Mouse (Mus musculus): ENCODE measurements around the gene Eras. TPM values are rescaled to one million over a fixed set of nuclear protein-coding genes. Genes with fewer than 3 reads are reported as not detected.

Eras gene
- polyA plus RNA-seq, 1 experiment from 2014 or later: not detected

- Histone ChIP-seq H3K9me3 (replicated peaks; ENCODE audit: low read length) (no peaks in the 10 kb centered on the region), H3K27me3 (ENCODE audit: insufficient read depth, low read length) (no peaks in the 10 kb centered on the region), H3K4me2 (ENCODE audit: low read length) (peak within 1 kb of the TSS; percentile 84), H3K27ac (no peak within 1 kb of the TSS), H3K9ac (ENCODE audit: low read depth, low read length) (peak within 1 kb of the TSS; percentile 42; the same call in 1 of the 2 replicates), H3K4me1 (replicated peaks; ENCODE audit: insufficient read depth, low read length) (no peaks in the 10 kb centered on the region), H3K36me3 (ENCODE audit: insufficient read depth, low read length) (0 out of 2 replicates have a peak, but pooled peaks cover 5% of the 10 kb centered on the region), H3K4me3 (replicated peaks; ENCODE audit: low read depth, low read length) (peak within 1 kb of the TSS; percentile 45)
- DNase-seq (ENCODE audit: low spot score) (peak; percentile 80), ATAC-seq (replicated peaks; ENCODE audit: low FRiP score, low read depth) (peak; percentile 92)
- no peak for TF ChIP-seq CTCF (IDR thresholded peaks at IDR 0.05; ENCODE audit: low read depth)
- WGBS: 32% methylated on average over 27 of the region's 38 CpGs
These were observed 50.4 kb downstream of the Eras start, which contains the start of gene Pim2 for GRCm38 (mm10) chrX:7878007-7878419. Pim2 (plus strand) TSS chrX:7878262.

Other genes with a start within 250 kb of the Eras start
- gene Magix, start 247.4 kb downstream of the Eras start, polyA plus RNA-seq (2015; fragmentation: Nextera tagmentation; extraction: Ambion mirVana): 1.5 and 2.3 TPM in 2 replicates
- 32.7 and 36.2 TPM in 2 replicates for gene Gpkow, start 231.5 kb downstream of the Eras start, polyA plus RNA-seq (2015; fragmentation: Nextera tagmentation; extraction: Ambion mirVana)
- 39.6 and 40.6 TPM in 2 replicates for gene Wdr45, start 214.3 kb downstream of the Eras start, polyA plus RNA-seq (2015; fragmentation: Nextera tagmentation; extraction: Ambion mirVana)
- 0.30 TPM in 1 of 2 replicates, not detected in the other for gene Gm45208, start 206.4 kb downstream of the Eras start, polyA plus RNA-seq (2015; fragmentation: Nextera tagmentation; extraction: Ambion mirVana)
- 40.9 and 41.6 TPM in 2 replicates for gene Praf2, start 200.2 kb downstream of the Eras start, polyA plus RNA-seq (2015; fragmentation: Nextera tagmentation; extraction: Ambion mirVana)
- 16.8 and 17.4 TPM in 2 replicates for gene Ccdc120, start 177.7 kb downstream of the Eras start, polyA plus RNA-seq (2015; fragmentation: Nextera tagmentation; extraction: Ambion mirVana)
- gene Tfe3, start 166.0 kb downstream of the Eras start, polyA plus RNA-seq (2015; fragmentation: Nextera tagmentation; extraction: Ambion mirVana): 22.9 and 24.1 TPM in 2 replicates
- 29.6 and 30.1 TPM in 2 replicates for gene Gripap1, start 138.8 kb downstream of the Eras start, polyA plus RNA-seq (2015; fragmentation: Nextera tagmentation; extraction: Ambion mirVana)
- gene Kcnd1, start 106.3 kb downstream of the Eras start, polyA plus RNA-seq (2015; fragmentation: Nextera tagmentation; extraction: Ambion mirVana): 0.68 and 0.83 TPM in 2 replicates
- gene Otud5, start 87.2 kb downstream of the Eras start, polyA plus RNA-seq (2015; fragmentation: Nextera tagmentation; extraction: Ambion mirVana): 31.8 and 36.8 TPM in 2 replicates
- 6.2 and 7.8 TPM in 2 replicates for gene Pim2, start 50.3 kb downstream of the Eras start, polyA plus RNA-seq (2015; fragmentation: Nextera tagmentation; extraction: Ambion mirVana)
- 25.9 and 32.5 TPM in 2 replicates for gene Slc35a2, start 44.6 kb downstream of the Eras start, polyA plus RNA-seq (2015; fragmentation: Nextera tagmentation; extraction: Ambion mirVana)
- 99.7 and 108 TPM in 2 replicates for gene Pqbp1, start 29.3 kb downstream of the Eras start, polyA plus RNA-seq (2015; fragmentation: Nextera tagmentation; extraction: Ambion mirVana)
- 140 and 145 TPM in 2 replicates for gene Timm17b, start 29.2 kb downstream of the Eras start, polyA plus RNA-seq (2015; fragmentation: Nextera tagmentation; extraction: Ambion mirVana)
- not detected in 2 replicates for gene Gm10491, start 20.8 kb downstream of the Eras start, polyA plus RNA-seq (2015; fragmentation: Nextera tagmentation; extraction: Ambion mirVana)
- not detected in 2 replicates for gene Gm10490, start 19.1 kb downstream of the Eras start, polyA plus RNA-seq (2015; fragmentation: Nextera tagmentation; extraction: Ambion mirVana)
- gene Pcsk1n, start 8.8 kb downstream of the Eras start, polyA plus RNA-seq (2015; fragmentation: Nextera tagmentation; extraction: Ambion mirVana): 0.41 and 0.59 TPM in 2 replicates
- 39.4 and 44.4 TPM in 2 replicates for gene Hdac6, start 19.3 kb upstream of the Eras start, polyA plus RNA-seq (2015; fragmentation: Nextera tagmentation; extraction: Ambion mirVana)
- gene Gata1, start 49.5 kb upstream of the Eras start, polyA plus RNA-seq (2015; fragmentation: Nextera tagmentation; extraction: Ambion mirVana): 0.08 and 0.09 TPM in 2 replicates
- gene Glod5, start 89.9 kb upstream of the Eras start, polyA plus RNA-seq (2015; fragmentation: Nextera tagmentation; extraction: Ambion mirVana): 3.1 and 3.2 TPM in 2 replicates
- gene Suv39h1, start 146.2 kb upstream of the Eras start, polyA plus RNA-seq (2015; fragmentation: Nextera tagmentation; extraction: Ambion mirVana): 32.5 and 34.1 TPM in 2 replicates
- 0.16 and 0.28 TPM in 2 replicates for gene Was, start 161.9 kb upstream of the Eras start, polyA plus RNA-seq (2015; fragmentation: Nextera tagmentation; extraction: Ambion mirVana)
- 17.9 and 19.5 TPM in 2 replicates for gene Wdr13, start 204.3 kb upstream of the Eras start, polyA plus RNA-seq (2015; fragmentation: Nextera tagmentation; extraction: Ambion mirVana)
- gene Rbm3, start 217.3 kb upstream of the Eras start, polyA plus RNA-seq (2015; fragmentation: Nextera tagmentation; extraction: Ambion mirVana): 766 and 794 TPM in 2 replicates
- 9.6 and 10.4 TPM in 2 replicates for gene Tbc1d25, start 247.6 kb upstream of the Eras start, polyA plus RNA-seq (2015; fragmentation: Nextera tagmentation; extraction: Ambion mirVana)